9 mouse cellular contexts compared by ENCODE assay signal in the genomic region with DNA sequence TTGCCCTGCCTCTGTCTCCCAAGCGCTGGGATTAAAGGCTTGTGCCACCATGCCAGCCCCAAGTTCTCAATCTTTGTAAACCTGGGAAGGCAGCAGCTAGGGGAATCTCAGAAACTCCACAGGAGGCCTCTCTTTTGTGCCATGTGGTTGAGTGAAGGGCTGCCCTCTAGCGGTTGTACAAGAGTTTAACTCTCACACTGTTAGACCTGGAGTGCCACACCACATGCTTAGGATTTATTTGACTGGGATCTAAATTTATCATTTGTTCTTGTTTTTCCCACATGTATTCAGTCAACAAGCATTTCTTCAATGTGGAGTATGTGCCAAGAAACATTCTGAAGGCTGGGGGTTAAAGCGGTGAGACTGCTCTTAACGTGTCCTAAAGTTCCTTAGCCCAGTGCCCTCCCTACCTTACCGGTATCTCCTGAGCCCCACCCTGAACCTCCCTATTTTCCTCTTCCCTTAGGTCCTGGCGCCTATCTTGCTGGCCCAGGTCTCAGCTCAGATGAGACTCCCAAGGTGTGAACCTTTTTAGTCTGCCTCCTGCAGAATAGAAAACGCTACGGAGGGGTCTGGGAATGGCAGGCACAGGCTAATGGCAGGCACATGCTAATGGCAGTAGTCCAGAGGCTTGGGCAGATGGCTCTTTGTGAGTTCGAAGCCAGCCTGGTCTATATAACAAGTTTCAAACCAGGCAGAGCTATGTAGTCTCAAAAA. TPM values are rescaled to one million over a fixed set of nuclear protein-coding genes. Genes with fewer than 3 reads are reported as not detected.
DNase-seq lines count a peak whose midpoint lies in the region; ATAC-seq and TF ChIP-seq lines count a peak whose summit lies in the region.
"Had no signal": no experiment of that assay in that cellular context is flagged by ENCODE, and none has a peak within 500 bp of the region (broad histone marks: within the 10 kb centered on the region; RNA-seq: fewer than 3 reads in every experiment).

No protein-coding gene starts in this region.

- intact Hi-C loops in left cerebral cortex, postnatal 25 days (cut with DNase I) = loop anchor here (2.0 to 5.0 kb wide), 3 partner anchors 34 to 86 kb away; a partner anchor contains a TSS

- peak; percentile 62 for DNase-seq in kidney, adult 11 months
- DNase-seq in adrenal gland, postnatal 25 days = peak; percentile 58
- peak; percentile 90 for DNase-seq in embryonic facial prominence, embryonic 14.5 days (ENCODE audit: low spot score)
- DNase-seq in heart, postnatal 4 days = peak; percentile 78
- DNase-seq in left cerebral cortex, postnatal 25 days (ENCODE audit: low spot score in 2 of 2) = peak; percentile 67 to 80
- DNase-seq in midbrain, postnatal 0 days (ENCODE audit: low spot score) = peak; percentile 88
- DNase-seq in stomach, postnatal 0 days (ENCODE audit: low spot score) = peak; percentile 71

- no peaks in the 10 kb centered on the region for H3K27me3 ChIP-seq in kidney, embryonic 14.5 days (ENCODE audit: control insufficient read depth, insufficient read depth, low read length)
- no peaks in the 10 kb centered on the region for H3K27me3 ChIP-seq in embryonic facial prominence, embryonic 14.5 days (replicated peaks; ENCODE audit: control insufficient read depth, insufficient read depth, low read length)
- H3K27me3 ChIP-seq in midbrain, postnatal 0 days (ENCODE audit: insufficient read depth, low read length) = no peaks in the 10 kb centered on the region
- no peaks in the 10 kb centered on the region for H3K27me3 ChIP-seq in stomach, postnatal 0 days (ENCODE audit: control insufficient read depth, insufficient read depth, low read length)
- H3K27me3 ChIP-seq: embryonic facial prominence, embryonic 12.5 days had no signal

- H3K9me3 ChIP-seq in kidney, embryonic 14.5 days (ENCODE audit: control insufficient read depth, low read length) = no peaks in the 10 kb centered on the region
- no peaks in the 10 kb centered on the region for H3K9me3 ChIP-seq in embryonic facial prominence, embryonic 14.5 days (ENCODE audit: control insufficient read depth, low read length)
- H3K9me3 ChIP-seq in midbrain, postnatal 0 days (ENCODE audit: low read length) = no peaks in the 10 kb centered on the region
- H3K9me3 ChIP-seq in stomach, postnatal 0 days (ENCODE audit: control insufficient read depth, low read length) = no peaks in the 10 kb centered on the region
- H3K9me3 ChIP-seq: embryonic facial prominence, embryonic 12.5 days had no signal

- peak; percentile 83 for TF ChIP-seq CTCF in midbrain, postnatal 0 days (IDR thresholded peaks at IDR 0.05)
- TF ChIP-seq CTCF in stomach, postnatal 0 days (IDR thresholded peaks at IDR 0.05; ENCODE audit: low read depth) = peak; percentile 87

- no peaks in the 10 kb centered on the region for H3K36me3 ChIP-seq in kidney, embryonic 14.5 days (ENCODE audit: control insufficient read depth, insufficient read depth, low read length)
- no peaks in the 10 kb centered on the region for H3K36me3 ChIP-seq in embryonic facial prominence, embryonic 14.5 days (ENCODE audit: control insufficient read depth, insufficient read depth, low read length)
- H3K36me3 ChIP-seq in midbrain, postnatal 0 days (ENCODE audit: insufficient read depth, low read length) = no peaks in the 10 kb centered on the region
- no peaks in the 10 kb centered on the region for H3K36me3 ChIP-seq in stomach, postnatal 0 days (ENCODE audit: control insufficient read depth, insufficient read depth, low read length)
- H3K36me3 ChIP-seq: embryonic facial prominence, embryonic 12.5 days had no signal

- no peak for ATAC-seq in kidney, embryonic 14.5 days (ENCODE audit: low FRiP score, low TSS enrichment)
- no peak for ATAC-seq in embryonic facial prominence, embryonic 14.5 days (ENCODE audit: low read depth)
- ATAC-seq in midbrain, postnatal 0 days (ENCODE audit: low FRiP score) = no peak
- no peak for ATAC-seq in stomach, postnatal 0 days (ENCODE audit: low FRiP score, low TSS enrichment)

- no peak overlapping the region for H3K4me3 ChIP-seq in kidney, embryonic 14.5 days (ENCODE audit: low read length)
- H3K4me3 ChIP-seq in embryonic facial prominence, embryonic 14.5 days (ENCODE audit: low read depth, low read length) = no peak overlapping the region
- no peak overlapping the region for H3K4me3 ChIP-seq in midbrain, postnatal 0 days (ENCODE audit: low read depth, low read length)
- no peak overlapping the region for H3K4me3 ChIP-seq in stomach, postnatal 0 days (ENCODE audit: low read depth, low read length)

- H3K9ac ChIP-seq in kidney, embryonic 14.5 days (ENCODE audit: low read depth, low read length) = no peak overlapping the region
- H3K9ac ChIP-seq in embryonic facial prominence, embryonic 14.5 days (ENCODE audit: low read depth, low read length) = no peak overlapping the region
- no peak overlapping the region for H3K9ac ChIP-seq in midbrain, postnatal 0 days (replicated peaks; ENCODE audit: low read length, poor library complexity, severe bottlenecking)
- no peak overlapping the region for H3K9ac ChIP-seq in stomach, postnatal 0 days (ENCODE audit: low read length)

- no peak overlapping the region for H3K27ac ChIP-seq in kidney, embryonic 14.5 days (ENCODE audit: low read depth, low read length)
- 0 out of 2 replicates have a peak overlapping the region, but pooled peaks have one; percentile 79 for H3K27ac ChIP-seq in embryonic facial prominence, embryonic 14.5 days (replicated peaks; ENCODE audit: low read depth, low read length)
- no peak overlapping the region for H3K27ac ChIP-seq in midbrain, postnatal 0 days (ENCODE audit: low read depth, low read length)
- 0 out of 2 replicates have a peak overlapping the region, but pooled peaks have one; percentile 9 for H3K27ac ChIP-seq in stomach, postnatal 0 days (replicated peaks)

- H3K4me1 ChIP-seq in kidney, embryonic 14.5 days (ENCODE audit: control insufficient read depth, insufficient read depth, low read length) = peaks cover 26% of the 10 kb centered on the region
- H3K4me1 ChIP-seq in embryonic facial prominence, embryonic 14.5 days (ENCODE audit: control insufficient read depth, insufficient read depth, low read length) = peaks cover 18% of the 10 kb centered on the region
- H3K4me1 ChIP-seq in midbrain, postnatal 0 days (ENCODE audit: insufficient read depth, low read length) = 0 out of 2 replicates have a peak, but pooled peaks cover 3% of the 10 kb centered on the region
- peaks cover 7% of the 10 kb centered on the region; the same call in 1 of the 2 replicates for H3K4me1 ChIP-seq in stomach, postnatal 0 days (replicated peaks; ENCODE audit: control insufficient read depth, insufficient read depth)

- 51% methylated on average over 9 of the region's 9 CpGs for WGBS in kidney, embryonic 14.5 days
- 60% methylated on average over 9 of the region's 9 CpGs for WGBS in embryonic facial prominence, embryonic 14.5 days
- WGBS in midbrain, postnatal 0 days = 64% methylated on average over 9 of the region's 9 CpGs
- 48% methylated on average over 9 of the region's 9 CpGs for WGBS in stomach, postnatal 0 days

- H3K4me2 ChIP-seq in kidney, embryonic 14.5 days (replicated peaks; ENCODE audit: low read depth, low read length) = no peak overlapping the region
- no peak overlapping the region for H3K4me2 ChIP-seq in embryonic facial prominence, embryonic 14.5 days (ENCODE audit: low read depth, low read length)
- no peak overlapping the region for H3K4me2 ChIP-seq in midbrain, postnatal 0 days (ENCODE audit: low read depth, low read length, poor library complexity, severe bottlenecking)
- H3K4me2 ChIP-seq in stomach, postnatal 0 days (replicated peaks; ENCODE audit: low read depth) = peak overlapping the region; percentile 72; the same call in 1 of the 2 replicates

- no peak for TF ChIP-seq EP300 in stomach, postnatal 0 days (optimal IDR thresholded peaks at IDR 0.05)

RNA-seq across cellular contexts. Expression of a gene that starts 1.1 kb away (rescaled TPM):
- 21.5 and 23.2 TPM in 2 replicates for polyA plus RNA-seq in kidney, embryonic 14.5 days (2014; fragmentation: Nextera tagmentation; extraction: Ambion mirVana)
- total RNA-seq in adrenal gland, postnatal 25 days (2021) = 11.7 and 13.4 TPM in 2 replicates
- 19.5 and 20.8 TPM in 2 replicates for polyA plus RNA-seq in embryonic facial prominence, embryonic 14.5 days (2014; fragmentation: Nextera tagmentation; extraction: Ambion mirVana)
- 10 to 100 TPM; 19.2 to 19.8 TPM for total RNA-seq in heart, postnatal 4 days (2021)
- 10 to 100 TPM in 1 of 2 experiments, 1 to 10 TPM in 1; 8.3 to 10.3 TPM for total RNA-seq in left cerebral cortex, postnatal 25 days (2021)
- 16.3 and 24.0 TPM in 2 replicates for total RNA-seq in midbrain, postnatal 0 days (2014; rRNA removed)
- polyA plus RNA-seq in midbrain, postnatal 0 days (2015; fragmentation: Nextera tagmentation; extraction: Ambion mirVana) = 13.5 and 14.8 TPM in 2 replicates
- polyA plus RNA-seq in stomach, postnatal 0 days (2015; fragmentation: Nextera tagmentation; extraction: Ambion mirVana) = 29.6 TPM in 2 replicates

RNA-seq across cellular contexts. Expression of a gene that starts 24.1 kb away (rescaled TPM):
- 59.1 and 105 TPM in 2 replicates for polyA plus RNA-seq in kidney, embryonic 14.5 days (2014; fragmentation: Nextera tagmentation; extraction: Ambion mirVana)
- 16.4 and 22.7 TPM in 2 replicates for total RNA-seq in adrenal gland, postnatal 25 days (2021)
- polyA plus RNA-seq in embryonic facial prominence, embryonic 14.5 days (2014; fragmentation: Nextera tagmentation; extraction: Ambion mirVana) = 30.1 and 31.0 TPM in 2 replicates
- total RNA-seq in heart, postnatal 4 days (2021) = 10 to 100 TPM; 27.7 to 29.5 TPM
- 10 to 100 TPM; 26.2 to 26.5 TPM for total RNA-seq in left cerebral cortex, postnatal 25 days (2021)
- 107 and 110 TPM in 2 replicates for total RNA-seq in midbrain, postnatal 0 days (2014; rRNA removed)
- polyA plus RNA-seq in midbrain, postnatal 0 days (2015; fragmentation: Nextera tagmentation; extraction: Ambion mirVana) = 78.6 and 78.8 TPM in 2 replicates
- 15.3 and 15.5 TPM in 2 replicates for polyA plus RNA-seq in stomach, postnatal 0 days (2015; fragmentation: Nextera tagmentation; extraction: Ambion mirVana)

RNA-seq across cellular contexts. Expression of a gene that starts 33.1 kb away (rescaled TPM):
- 1.3 and 1.7 TPM in 2 replicates for polyA plus RNA-seq in kidney, embryonic 14.5 days (2014; fragmentation: Nextera tagmentation; extraction: Ambion mirVana)
- total RNA-seq in adrenal gland, postnatal 25 days (2021) = not detected in 2 replicates
- polyA plus RNA-seq in embryonic facial prominence, embryonic 14.5 days (2014; fragmentation: Nextera tagmentation; extraction: Ambion mirVana) = 0.34 and 3.6 TPM in 2 replicates
- not detected for total RNA-seq in heart, postnatal 4 days (2021)
- under 1 TPM in 1 of 2 experiments, not detected in 1; 0.73 TPM for total RNA-seq in left cerebral cortex, postnatal 25 days (2021)
- not detected in 2 replicates for total RNA-seq in midbrain, postnatal 0 days (2014; rRNA removed)
- polyA plus RNA-seq in midbrain, postnatal 0 days (2015; fragmentation: Nextera tagmentation; extraction: Ambion mirVana) = 1.1 and 1.3 TPM in 2 replicates
- 0.41 TPM in 1 of 2 replicates, not detected in the other for polyA plus RNA-seq in stomach, postnatal 0 days (2015; fragmentation: Nextera tagmentation; extraction: Ambion mirVana)
- polyA plus RNA-seq: embryonic facial prominence, embryonic 12.5 days had no signal

RNA-seq across cellular contexts. Expression of a gene that starts 54.5 kb away (rescaled TPM):
- 12.0 and 13.1 TPM in 2 replicates for polyA plus RNA-seq in kidney, embryonic 14.5 days (2014; fragmentation: Nextera tagmentation; extraction: Ambion mirVana)
- total RNA-seq in adrenal gland, postnatal 25 days (2021) = 15.0 and 20.3 TPM in 2 replicates
- polyA plus RNA-seq in embryonic facial prominence, embryonic 14.5 days (2014; fragmentation: Nextera tagmentation; extraction: Ambion mirVana) = 16.8 and 17.6 TPM in 2 replicates
- 10 to 100 TPM; 12.1 to 12.7 TPM for total RNA-seq in heart, postnatal 4 days (2021)
- 10 to 100 TPM; 14.3 to 17.1 TPM for total RNA-seq in left cerebral cortex, postnatal 25 days (2021)
- total RNA-seq in midbrain, postnatal 0 days (2014; rRNA removed) = 13.3 and 16.2 TPM in 2 replicates
- 17.1 and 19.7 TPM in 2 replicates for polyA plus RNA-seq in midbrain, postnatal 0 days (2015; fragmentation: Nextera tagmentation; extraction: Ambion mirVana)
- 8.0 and 9.1 TPM in 2 replicates for polyA plus RNA-seq in stomach, postnatal 0 days (2015; fragmentation: Nextera tagmentation; extraction: Ambion mirVana)

Comparison
In these comparisons a context has a peak if more than half of its experiments do, and no peak if none do; other contexts are left out.
1. H3K27ac ChIP-seq: peak in embryonic facial prominence, embryonic 14.5 days (single experiment) and stomach, postnatal 0 days (single experiment); none in kidney, embryonic 14.5 days (single experiment) and midbrain, postnatal 0 days (single experiment).
2. Peak in every context shown above with its lines, with median percentiles within 50 percentile points of each other: DNase-seq.